Mouse (Mus musculus) liver, postnatal 0 days (tissue): ENCODE results near the gene Bahcc1. TPM values are rescaled to one million over a fixed set of nuclear protein-coding genes. Genes with fewer than 3 reads are reported as not detected.
A peak's percentile ranks its signal among the peaks of the same experiment; 100 is the strongest.

Source experiments
- ATAC-seq: fragments of 200-750 bp; cut with Nextera tagmentation; 2 replicates; pipeline ENCODE4 v1.8.0; 2017; ENCODE audit warnings: mild to moderate bottlenecking, moderate library complexity
- DNase-seq: peaks from one replicate; pipeline ENCODE4 v3.0.0-alpha.2; 2016
- H3K27ac ChIP-seq: fragments of 300-500 bp; sonication (generic); 2 replicates; pipeline ENCODE4 v1.5.1; 2014; ENCODE audit warnings: antibody characterized with exemption, moderate library complexity, mild to moderate bottlenecking, low read depth
- H3K27me3 ChIP-seq: fragments of 300-500 bp; sonication (generic); 2 replicates; pipeline ENCODE4 v1.6.1; 2014; ENCODE audit warnings: low read length, control low read depth, mixed read lengths; ENCODE audit not compliant: insufficient read depth
- H3K36me3 ChIP-seq: fragments of 300-500 bp; sonication (generic); replicated peaks from 2 replicates; pipeline ENCODE4 v1.6.1; 2014; ENCODE audit warnings: mild to moderate bottlenecking, control low read depth, low read length, moderate library complexity, mixed read lengths; ENCODE audit not compliant: insufficient read depth
- H3K4me1 ChIP-seq: fragments of 300-500 bp; sonication (generic); 2 replicates; pipeline ENCODE4 v1.6.1; 2014; ENCODE audit warnings: antibody characterized with exemption, mild to moderate bottlenecking, control low read depth; ENCODE audit not compliant: insufficient read depth
- H3K4me2 ChIP-seq: fragments of 300-500 bp; sonication (generic); 2 replicates; pipeline ENCODE4 v1.6.1; 2014; ENCODE audit warnings: low read depth, mild to moderate bottlenecking, low read length, moderate library complexity, mixed read lengths
- H3K4me3 ChIP-seq: fragments of 300-500 bp; sonication (generic); 2 replicates; pipeline ENCODE4 v1.5.1; 2014; ENCODE audit warnings: low read depth, low read length
- H3K9ac ChIP-seq: fragments of 300-500 bp; sonication (generic); replicated peaks from 2 replicates; pipeline ENCODE4 v1.6.1; 2014; ENCODE audit warnings: mild to moderate bottlenecking, moderate library complexity
- H3K9me3 ChIP-seq: fragments of 300-500 bp; sonication (generic); 2 replicates; pipeline ENCODE4 v1.6.1; 2016; ENCODE audit warnings: mild to moderate bottlenecking, control low read depth, low read length, mixed read lengths
- CTCF ChIP-seq: sonication (generic); IDR thresholded peaks from 2 replicates; pipeline ENCODE4 v1.5.1; 2016; ENCODE audit warnings: antibody characterized with exemption, low read depth
- EP300 ChIP-seq: IDR thresholded peaks from 2 replicates; pipeline ENCODE4 v1.6.1; 2016; ENCODE audit warnings: antibody characterized with exemption, low read depth, mild to moderate bottlenecking
- WGBS: fragments of 180-500 bp; shearing (Covaris S2); extraction: QIAGEN DNeasy Blood & Tissue Kit; methylation state at CpG from one replicate; pipeline ENCODE4 v1.1.7; 2014; ENCODE audit not compliant: insufficient replicate concordance; 5-methylcytosine and 5-hydroxymethylcytosine counted together
- polyA plus RNA-seq: library from polyadenylated mRNA; unstranded; fragments of >200 nt; fragmentation: Nextera tagmentation; extraction: Ambion mirVana; gene quantifications from 2 replicates; pipeline ENCODE4 v1.2.1, GENCODE M21; 2015

Gene Bahcc1
- polyA plus RNA-seq, 1 experiment from 2014 or later, result 1.1 TPM

DNA sequence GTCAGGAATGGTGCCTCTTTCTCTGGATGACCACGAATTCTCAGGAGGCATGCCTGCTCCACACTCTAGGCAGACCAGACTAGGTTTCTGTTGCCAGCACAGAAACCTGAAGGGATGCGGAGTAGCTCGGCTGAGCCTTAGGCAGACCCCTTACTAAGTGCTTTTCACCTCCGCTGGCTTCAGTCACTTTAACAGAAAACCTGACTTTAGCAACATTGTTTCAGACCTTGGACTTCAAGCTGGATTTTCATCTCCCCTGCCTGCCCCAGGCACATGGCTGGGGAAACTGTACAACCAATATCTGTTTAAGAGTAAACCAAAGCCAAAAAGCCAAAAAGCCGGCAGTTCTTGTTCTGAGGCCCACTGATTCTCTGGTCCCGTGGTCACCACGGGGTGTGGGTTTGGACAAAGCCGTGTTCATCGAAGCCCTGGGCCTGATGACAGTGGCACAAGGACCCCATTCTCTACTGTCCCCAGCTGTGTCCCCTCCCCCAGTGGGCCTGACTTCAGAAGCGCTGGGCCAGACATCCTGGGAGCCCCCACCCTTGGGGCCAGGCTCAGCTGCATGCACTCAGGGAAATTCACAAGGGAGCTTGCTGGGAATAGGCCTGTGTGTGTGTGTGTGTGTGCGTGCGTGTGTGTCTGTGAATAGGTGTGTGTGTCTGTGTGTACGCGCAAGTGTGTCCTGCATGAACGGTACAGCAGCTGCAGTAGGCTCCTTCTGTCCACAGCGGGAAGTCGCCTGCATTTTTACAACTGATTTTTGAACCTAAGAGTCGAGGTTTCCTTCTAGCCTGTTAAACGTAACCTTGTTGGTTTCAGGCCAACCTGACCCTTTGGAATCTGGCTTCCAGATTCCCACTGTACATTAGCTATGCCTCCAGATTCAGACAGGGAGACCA, 8.9 kb upstream of the Bahcc1 start:
- no peak for TF ChIP-seq EP300
- TF ChIP-seq CTCF, result no peak
- Histone ChIP-seq H3K4me3 (no peak overlapping the region), H3K9me3 (no peaks in the 10 kb centered on the region), H3K4me2 (no peak overlapping the region), H3K27ac (no peak overlapping the region), H3K4me1 (peaks cover 46% of the 10 kb centered on the region), H3K36me3 (no peaks in the 10 kb centered on the region), H3K9ac (no peak overlapping the region), H3K27me3 (peaks cover 21% of the 10 kb centered on the region)
- peak; percentile 26 for DNase-seq
- 0 out of 2 replicates have a peak, but pooled peaks have one; percentile 8 for ATAC-seq
- WGBS, result 54% methylated on average over 19 of the region's 19 CpGs

DNA sequence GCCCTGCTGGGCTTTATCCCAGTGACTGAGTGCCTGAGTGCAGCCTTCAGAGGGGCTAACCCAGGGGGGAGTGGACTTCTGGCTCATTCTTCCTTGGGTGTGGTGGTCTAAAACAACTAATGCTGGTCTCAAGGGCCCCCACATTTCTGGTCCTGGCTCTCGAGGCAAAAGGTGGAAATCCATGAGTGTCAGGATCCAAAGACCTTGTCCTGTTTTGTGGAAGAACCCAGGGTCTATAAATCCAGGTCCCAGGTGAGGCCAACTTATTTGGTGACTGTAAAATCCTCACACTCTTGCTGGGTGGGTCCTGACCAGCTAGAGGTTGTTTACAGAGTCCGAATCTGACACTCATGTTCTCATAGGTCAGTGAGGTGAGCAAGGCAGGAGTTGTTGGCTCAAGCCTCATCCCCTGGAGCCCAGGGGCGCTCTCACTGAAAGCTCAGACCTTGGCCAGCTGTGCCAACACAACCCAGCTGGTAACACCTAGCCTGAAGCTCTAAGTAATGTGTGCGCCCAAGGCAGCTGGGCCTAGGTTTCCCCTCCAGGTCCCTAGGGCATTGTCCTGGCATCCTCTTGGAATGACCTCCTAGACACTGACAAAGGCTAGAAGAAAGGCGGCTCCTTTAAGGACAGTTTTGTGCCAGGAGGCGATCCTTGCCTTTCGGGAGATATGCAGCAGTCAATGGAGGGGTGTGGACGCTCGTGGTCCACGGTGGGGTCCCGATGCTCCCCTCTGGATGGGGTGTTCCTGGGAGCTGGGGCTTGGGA, 8.1 kb upstream of the Bahcc1 start:
- no peak overlapping the region for H3K27ac ChIP-seq
- DNase-seq, result peak; percentile 15
- H3K9me3 ChIP-seq, result no peaks in the 10 kb centered on the region
- peaks cover 43% of the 10 kb centered on the region for H3K4me1 ChIP-seq
- H3K4me2 ChIP-seq, result peak overlapping the region; percentile 64
- no peak for TF ChIP-seq EP300
- TF ChIP-seq CTCF, result no peak
- peaks cover 21% of the 10 kb centered on the region for H3K27me3 ChIP-seq
- no peak for ATAC-seq
- no peaks in the 10 kb centered on the region for H3K36me3 ChIP-seq
- 39% methylated on average over 11 of the region's 11 CpGs for WGBS
- no peak overlapping the region for H3K4me3 ChIP-seq
- peak overlapping the region; percentile 38; the same call in 1 of the 2 replicates for H3K9ac ChIP-seq

DNA sequence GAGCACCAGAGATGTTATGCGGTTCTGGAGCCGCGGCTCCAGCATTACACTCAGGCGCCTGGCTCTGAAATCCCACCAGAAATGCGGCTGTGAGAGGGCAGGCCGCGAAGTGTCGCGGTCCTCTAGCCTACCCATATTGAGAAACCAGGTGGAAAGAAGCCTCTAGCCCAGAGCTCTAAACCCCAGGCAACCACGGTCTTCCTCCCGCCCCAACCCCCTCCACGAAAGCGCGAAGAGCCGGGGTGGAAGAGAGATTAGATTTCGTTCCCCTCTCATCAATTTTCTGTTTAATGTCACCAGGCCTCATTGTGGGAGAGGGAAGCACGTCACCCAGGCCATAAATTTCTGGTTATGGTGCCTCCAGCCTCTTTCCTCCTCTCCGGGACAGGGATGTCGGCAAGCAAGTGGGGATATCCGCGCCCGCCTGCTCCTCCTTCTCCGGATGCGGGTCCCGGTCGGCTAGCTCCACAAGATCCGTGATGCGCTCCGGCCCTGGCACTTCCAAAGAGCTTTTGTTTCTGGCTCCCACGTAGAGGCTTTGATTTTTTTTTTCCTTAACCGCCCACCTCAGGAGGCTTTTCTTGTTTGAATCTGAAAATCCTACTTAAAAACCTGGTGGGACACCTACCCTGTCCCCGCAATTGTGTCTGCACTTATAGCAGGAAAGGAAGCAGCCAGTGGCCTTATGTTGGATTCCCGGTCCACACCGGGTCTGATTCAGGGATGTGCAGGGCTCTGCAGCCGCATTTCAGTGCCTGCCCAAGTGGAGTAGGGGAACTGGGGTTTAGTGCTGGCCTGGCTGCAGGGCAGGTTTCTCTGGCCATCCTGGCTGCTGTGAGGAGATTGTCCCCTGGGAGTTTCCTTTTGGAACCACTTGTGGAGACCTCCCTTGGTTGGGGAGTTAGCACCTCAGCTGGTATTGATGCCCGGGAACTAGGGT, 7.2 kb upstream of the Bahcc1 start:
- H3K27ac ChIP-seq, result 0 out of 2 replicates have a peak overlapping the region, but pooled peaks have one; percentile 3
- 14% methylated on average over 36 of the region's 36 CpGs for WGBS
- H3K9ac ChIP-seq, result peak overlapping the region; percentile 38; the same call in 1 of the 2 replicates
- ATAC-seq, result no peak
- H3K4me2 ChIP-seq, result peak overlapping the region; percentile 64
- H3K9me3 ChIP-seq, result no peaks in the 10 kb centered on the region
- TF ChIP-seq CTCF (no peak), EP300 (no peak)
- peak; percentile 29 for DNase-seq
- H3K27me3 ChIP-seq, result peaks cover 21% of the 10 kb centered on the region
- H3K4me1 ChIP-seq, result peaks cover 44% of the 10 kb centered on the region
- H3K36me3 ChIP-seq, result no peaks in the 10 kb centered on the region
- no peak overlapping the region for H3K4me3 ChIP-seq

DNA sequence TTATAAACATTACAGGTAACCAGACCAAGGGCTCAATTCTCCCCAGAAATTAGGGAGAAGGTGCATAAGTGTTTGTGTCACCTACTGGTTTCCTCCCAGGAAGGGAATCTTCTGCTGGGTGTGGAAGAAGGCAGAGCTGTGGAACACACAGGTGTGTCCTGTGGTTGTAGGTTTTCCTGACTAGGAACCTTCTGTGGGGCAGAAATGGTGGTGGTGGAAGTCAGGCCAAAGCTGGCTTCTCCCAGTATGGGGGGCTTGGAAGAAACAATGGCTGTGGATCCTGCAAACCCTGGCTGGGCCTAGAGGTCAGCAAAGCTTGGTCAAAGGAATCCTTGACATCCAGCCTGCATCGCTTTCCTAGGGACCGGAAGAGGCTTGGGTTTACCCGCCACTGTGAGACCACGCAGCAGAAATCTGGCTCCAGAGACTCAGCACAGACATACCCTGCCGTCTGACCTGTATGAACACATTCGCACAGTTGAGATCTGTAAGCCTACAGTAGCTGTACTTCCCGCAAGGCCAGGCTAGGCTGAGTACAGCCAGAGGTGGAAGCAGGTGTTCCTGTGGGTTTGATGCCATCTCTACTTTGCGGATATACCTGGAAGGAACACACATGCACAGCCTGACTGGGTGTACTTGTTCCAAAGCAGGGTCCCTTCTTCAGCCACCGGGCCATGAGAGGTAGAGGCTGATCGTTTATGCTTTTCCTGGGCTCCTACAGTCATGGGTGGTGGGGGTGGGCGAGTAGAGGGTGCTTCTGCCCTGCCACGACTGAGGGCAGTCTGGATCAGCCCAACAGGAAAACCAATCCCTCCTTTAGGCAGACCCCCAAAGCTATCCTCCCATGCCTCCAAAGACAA, 6.1 kb upstream of the Bahcc1 start:
- H3K27ac ChIP-seq, result no peak overlapping the region

GRCm38 (mm10) chr11:120227571-120228051, 5.1 kb upstream of the Bahcc1 start:
- H3K27ac ChIP-seq, result no peak overlapping the region
- H3K9ac ChIP-seq, result no peak overlapping the region
- H3K9me3 ChIP-seq, result no peaks in the 10 kb centered on the region
- H3K4me2 ChIP-seq, result no peak overlapping the region
- H3K4me3 ChIP-seq, result no peak overlapping the region
- ATAC-seq (no peak), DNase-seq (no peak)
- H3K4me1 ChIP-seq, result peaks cover 57% of the 10 kb centered on the region
- peaks cover 21% of the 10 kb centered on the region for H3K27me3 ChIP-seq
- H3K36me3 ChIP-seq, result no peaks in the 10 kb centered on the region
- TF ChIP-seq EP300 (no peak), CTCF (no peak)
- whole genome bisulfite sequencing, result 42% methylated on average over 8 of the region's 8 CpGs

More for the DNA sequence above, 6.1 kb upstream of the Bahcc1 start:
- ATAC-seq (no peak), DNase-seq (no peak)
- Histone ChIP-seq H3K4me2 (no peak overlapping the region), H3K36me3 (no peaks in the 10 kb centered on the region), H3K4me1 (peaks cover 50% of the 10 kb centered on the region), H3K9ac (no peak overlapping the region), H3K9me3 (no peaks in the 10 kb centered on the region), H3K27me3 (peaks cover 21% of the 10 kb centered on the region), H3K4me3 (no peak overlapping the region)
- no peak for TF ChIP-seq EP300
- TF ChIP-seq CTCF, result no peak
- WGBS, result 60% methylated on average over 12 of the region's 12 CpGs
